In the genomic region with DNA sequence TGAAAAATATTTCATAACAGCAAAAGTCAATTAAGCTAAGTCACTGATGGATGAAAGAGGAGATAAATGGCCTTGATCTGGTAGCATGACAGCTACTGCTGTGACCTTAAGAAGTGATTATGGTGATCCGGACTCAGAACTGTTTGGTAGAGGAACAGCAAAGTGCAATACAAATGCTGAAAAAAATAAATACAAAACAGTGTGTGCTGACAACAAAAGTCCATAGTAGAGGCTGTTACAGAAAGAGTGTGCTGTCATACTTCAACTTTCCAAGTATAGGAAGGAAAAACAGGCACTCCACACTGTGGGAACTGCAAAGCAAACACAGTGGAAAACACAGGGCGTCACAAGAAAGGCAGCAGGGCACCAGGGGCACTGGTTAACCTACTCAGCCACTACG, we compare ENCODE assay signal across 25 mouse cellular contexts.
"Had no signal": no experiment of that assay in that cellular context is flagged by ENCODE, and none has a peak within 500 bp of the region (broad histone marks: within the 10 kb centered on the region; RNA-seq: fewer than 3 reads in every experiment).

No protein-coding gene starts in this region.

- ATAC-seq: hindbrain, postnatal 0 days; intestine, embryonic 16.5 days had no signal

- H3K27ac ChIP-seq: heart, adult 2 months; heart, embryonic 13.5 days; heart, embryonic 15.5 days; hindbrain, embryonic 13.5 days; hindbrain, embryonic 15.5 days; hindbrain, postnatal 0 days; kidney, embryonic 15.5 days; kidney, postnatal 0 days; limb, embryonic 13.5 days; limb, embryonic 15.5 days had no signal

- H3K9ac ChIP-seq: heart, embryonic 13.5 days; heart, embryonic 15.5 days; hindbrain, embryonic 13.5 days; hindbrain, embryonic 15.5 days; kidney, embryonic 15.5 days; limb, embryonic 13.5 days; limb, embryonic 15.5 days had no signal

- DNase-seq: gastrocnemius, postnatal 14 days; gastrocnemius, postnatal 36 days; heart, adult 11 months; heart, adult 2 months; heart, postnatal 14 days; heart, postnatal 36 days; kidney, adult 11 months; kidney, adult 2 months; kidney, adult 9 months; kidney, postnatal 14 days; kidney, postnatal 36 days; layer of hippocampus, adult 9-11 months; layer of hippocampus, postnatal 36 days; left cerebral cortex, postnatal 4 days had no signal

- H3K4me2 ChIP-seq: heart, embryonic 11.5 days; heart, embryonic 13.5 days; heart, embryonic 15.5 days; hindbrain, embryonic 13.5 days; hindbrain, embryonic 15.5 days; kidney, embryonic 15.5 days; limb, embryonic 13.5 days; limb, embryonic 15.5 days had no signal

- H3K9me3 ChIP-seq: heart, embryonic 13.5 days; heart, embryonic 15.5 days; hindbrain, embryonic 13.5 days; hindbrain, embryonic 15.5 days; kidney, embryonic 15.5 days; limb, embryonic 13.5 days; limb, embryonic 15.5 days had no signal

- H3K4me3 ChIP-seq: heart, adult 2 months; heart, embryonic 13.5 days; heart, embryonic 15.5 days; hindbrain, embryonic 13.5 days; hindbrain, embryonic 15.5 days; kidney, embryonic 15.5 days; limb, embryonic 13.5 days; limb, embryonic 15.5 days had no signal

- H3K4me1 ChIP-seq: hindbrain, embryonic 15.5 days; limb, embryonic 13.5 days; limb, embryonic 15.5 days had no signal

- H3K27me3 ChIP-seq: heart, embryonic 13.5 days; heart, embryonic 15.5 days; hindbrain, embryonic 13.5 days; hindbrain, embryonic 15.5 days; kidney, embryonic 15.5 days; limb, embryonic 13.5 days; limb, embryonic 15.5 days had no signal
